9 mouse cellular contexts compared by ENCODE assay signal in genomic region chr7:44336046-44337021, GRCm38 (mm10). TPM values are rescaled to one million over a fixed set of nuclear protein-coding genes. Genes with fewer than 3 reads are reported as not detected.
DNase-seq lines count a peak whose midpoint lies in the region; ATAC-seq and TF ChIP-seq lines count a peak whose summit lies in the region.
"Had no signal": no experiment of that assay in that cellular context is flagged by ENCODE, and none has a peak within 500 bp of the region (broad histone marks: within the 10 kb centered on the region; RNA-seq: fewer than 3 reads in every experiment).

No protein-coding gene starts in this region.

- H3K36me3 ChIP-seq in heart, embryonic 10.5 days: no peaks in the 10 kb centered on the region
- H3K36me3 ChIP-seq in ES-E14 (ENCODE audit: control insufficient read depth, insufficient read depth, low read length, poor library complexity, severe bottlenecking): no peaks in the 10 kb centered on the region
- H3K36me3 ChIP-seq in forebrain, embryonic 15.5 days: no peaks in the 10 kb centered on the region
- no peaks in the 10 kb centered on the region for H3K36me3 ChIP-seq in midbrain, embryonic 10.5 days

- in situ Hi-C loops in ES-E14 (cut with MboI; ENCODE audit: low sequenced_read_pairs in 2 of 2, unreplicated experiment in 2 of 2): no loop called here

- no peak overlapping the region for H3K9ac ChIP-seq in ES-E14 (ENCODE audit: insufficient read depth, low read depth, low read length, poor library complexity, severe bottlenecking)
- peak overlapping the region; percentile 65 for H3K9ac ChIP-seq in forebrain, embryonic 15.5 days (replicated peaks)

- 3% methylated on average over 52 of the region's 54 CpGs for WGBS in heart, embryonic 10.5 days
- 1% methylated on average over 53 of the region's 54 CpGs for WGBS in forebrain, embryonic 15.5 days
- 2% methylated on average over 52 of the region's 54 CpGs for WGBS in midbrain, embryonic 10.5 days

- ATAC-seq in forebrain, embryonic 15.5 days (replicated peaks): peak; percentile 77

- peak overlapping the region; percentile 60 for H3K4me2 ChIP-seq in forebrain, embryonic 15.5 days (replicated peaks)

- no peaks in the 10 kb centered on the region for H3K9me3 ChIP-seq in heart, embryonic 10.5 days
- no peaks in the 10 kb centered on the region for H3K9me3 ChIP-seq in ES-E14 (ENCODE audit: control insufficient read depth, insufficient read depth, low read depth, low read length)
- H3K9me3 ChIP-seq in forebrain, embryonic 15.5 days: no peaks in the 10 kb centered on the region
- no peaks in the 10 kb centered on the region for H3K9me3 ChIP-seq in midbrain, embryonic 10.5 days (replicated peaks)

- peaks cover 9% of the 10 kb centered on the region for H3K4me1 ChIP-seq in heart, embryonic 10.5 days
- peaks cover 0 to 10% of the 10 kb centered on the region in 2 experiments; a peak in 1 of 4 replicates for H3K4me1 ChIP-seq in ES-E14 (ENCODE audit: control insufficient read depth in 2 of 2, insufficient read depth in 2 of 2, low read length in 2 of 2, poor library complexity in 1 of 2)
- H3K4me1 ChIP-seq in forebrain, embryonic 15.5 days: peaks cover 18% of the 10 kb centered on the region
- H3K4me1 ChIP-seq in midbrain, embryonic 10.5 days: peaks cover 25% of the 10 kb centered on the region

- H3K4me3 ChIP-seq in heart, embryonic 10.5 days: peak overlapping the region; percentile 59
- H3K4me3 ChIP-seq in ES-E14 (ENCODE audit: insufficient read depth in 1 of 2, low read depth in 1 of 2, low read length in 2 of 2, poor library complexity in 1 of 2, severe bottlenecking in 1 of 2): peak overlapping the region; percentile 46 to 62
- peak overlapping the region; percentile 54 for H3K4me3 ChIP-seq in forebrain, embryonic 15.5 days
- H3K4me3 ChIP-seq in midbrain, embryonic 10.5 days: peak overlapping the region; percentile 65

- peaks cover 92% of the 10 kb centered on the region for H3K27me3 ChIP-seq in heart, embryonic 10.5 days (ENCODE audit: insufficient read depth, poor library complexity, severe bottlenecking)
- H3K27me3 ChIP-seq in forebrain, embryonic 15.5 days: peaks cover 25% of the 10 kb centered on the region
- peaks cover 84% of the 10 kb centered on the region for H3K27me3 ChIP-seq in midbrain, embryonic 10.5 days (ENCODE audit: low read depth, poor library complexity, severe bottlenecking)

- no peak for DNase-seq in heart, embryonic 10.5 days (ENCODE audit: low spot score)
- no peak for DNase-seq in heart, adult 11 months
- DNase-seq in ES-E14 (ENCODE audit: low read depth, low spot score): no peak
- peak; percentile 21 for DNase-seq in midbrain, embryonic 10.5 days (ENCODE audit: low spot score)
- no peak for DNase-seq in urinary bladder, adult 18-20 months (ENCODE audit: low spot score in 2 of 2)
- no peak for DNase-seq in Muller cell, postnatal 12 days (ENCODE audit: inconsistent ontology term)
- DNase-seq in ovary, postnatal 10 days (ENCODE audit: low spot score): no peak

- H3K27ac ChIP-seq in heart, embryonic 10.5 days: no peak overlapping the region
- no peak overlapping the region for H3K27ac ChIP-seq in ES-E14 (ENCODE audit: insufficient read depth, low read depth, low read length, poor library complexity, severe bottlenecking)
- peak overlapping the region; percentile 81 for H3K27ac ChIP-seq in forebrain, embryonic 15.5 days (replicated peaks)
- H3K27ac ChIP-seq in midbrain, embryonic 10.5 days (replicated peaks): peak overlapping the region; percentile 70

TF ChIP-seq in ES-E14, 5 proteins besides CTCF, POLR2A, EP300 and RAD21:
- TF ChIP-seq ZNF384 (IDR thresholded peaks at IDR 0.05; ENCODE audit: low read depth, low read length) (no peak), HCFC1 (IDR thresholded peaks at IDR 0.05; ENCODE audit: borderline replicate concordance, insufficient read depth, low read length) (no peak), MAFK (IDR thresholded peaks at IDR 0.05; ENCODE audit: insufficient read depth, low read depth, low read length) (no peak), ZC3H11A (IDR thresholded peaks at IDR 0.05; ENCODE audit: borderline replicate concordance, low read depth, low read length) (no peak), CHD2 (IDR thresholded peaks at IDR 0.05; ENCODE audit: low read depth, low read length) (no peak)
TF ChIP-seq in ES-E14: peak in this region for 0.

RNA-seq across cellular contexts. Expression of gene Shank1, which starts 26.3 kb away (rescaled TPM):
- polyA plus RNA-seq in heart, embryonic 10.5 days (2016; fragmentation: Nextera tagmentation; extraction: Ambion mirVana): 0.47 and 0.84 TPM in 2 replicates
- 1.0 and 1.5 TPM in 2 replicates for total RNA-seq in ES-E14 (2012; rRNA removed)
- 22.0 and 24.2 TPM in 2 replicates for polyA plus RNA-seq in forebrain, embryonic 15.5 days (2015; fragmentation: Nextera tagmentation; extraction: Ambion mirVana)
- polyA plus RNA-seq in midbrain, embryonic 10.5 days (2016; fragmentation: Nextera tagmentation; extraction: Ambion mirVana): 1.5 and 2.6 TPM in 2 replicates
- total RNA-seq: common myeloid progenitor, adult 5-6 weeks had no signal

RNA-seq across cellular contexts. Expression of gene Clec11a, which starts 29.6 kb away (rescaled TPM):
- 0.60 and 1.2 TPM in 2 replicates for polyA plus RNA-seq in heart, embryonic 10.5 days (2016; fragmentation: Nextera tagmentation; extraction: Ambion mirVana)
- total RNA-seq in ES-E14 (2012; rRNA removed): 2.2 TPM in 2 replicates
- polyA plus RNA-seq in forebrain, embryonic 15.5 days (2015; fragmentation: Nextera tagmentation; extraction: Ambion mirVana): 3.7 TPM in 2 replicates
- 2.2 and 2.4 TPM in 2 replicates for polyA plus RNA-seq in midbrain, embryonic 10.5 days (2016; fragmentation: Nextera tagmentation; extraction: Ambion mirVana)

RNA-seq across cellular contexts. Expression of gene Syt3, which starts 47.6 kb away (rescaled TPM):
- polyA plus RNA-seq in heart, embryonic 10.5 days (2016; fragmentation: Nextera tagmentation; extraction: Ambion mirVana): 0.74 and 0.78 TPM in 2 replicates
- total RNA-seq in ES-E14 (2012; rRNA removed): 5.8 and 8.0 TPM in 2 replicates
- polyA plus RNA-seq in forebrain, embryonic 15.5 days (2015; fragmentation: Nextera tagmentation; extraction: Ambion mirVana): 24.5 and 26.7 TPM in 2 replicates
- polyA plus RNA-seq in midbrain, embryonic 10.5 days (2016; fragmentation: Nextera tagmentation; extraction: Ambion mirVana): 1.9 and 2.0 TPM in 2 replicates

RNA-seq across cellular contexts. Expression of gene 1700008O03Rik, which starts 49.3 kb away (rescaled TPM):
- 0.49 and 0.83 TPM in 2 replicates for polyA plus RNA-seq in heart, embryonic 10.5 days (2016; fragmentation: Nextera tagmentation; extraction: Ambion mirVana)
- total RNA-seq in ES-E14 (2012; rRNA removed): 1.4 and 4.8 TPM in 2 replicates
- polyA plus RNA-seq in forebrain, embryonic 15.5 days (2015; fragmentation: Nextera tagmentation; extraction: Ambion mirVana): 1.1 and 1.4 TPM in 2 replicates
- polyA plus RNA-seq in midbrain, embryonic 10.5 days (2016; fragmentation: Nextera tagmentation; extraction: Ambion mirVana): 1.7 TPM in 2 replicates

Comparison
In these comparisons a context has a peak if more than half of its experiments do, and no peak if none do; other contexts are left out.
1. H3K27ac ChIP-seq: peak in forebrain, embryonic 15.5 days (single experiment) and midbrain, embryonic 10.5 days (single experiment); none in heart, embryonic 10.5 days (single experiment) and ES-E14 (single experiment).
2. Peak in every context shown above with its lines, with median percentiles within 50 percentile points of each other: H3K4me3 ChIP-seq.